Mouse (Mus musculus) heart, postnatal 0 days (tissue): ENCODE results near the gene Rai14.

Experiments
- CTCF ChIP-seq: IDR thresholded peaks from 2 replicates; pipeline ENCODE4 v1.5.1; 2016; ENCODE audit warnings: antibody characterized with exemption, control low read depth, low read depth
- EP300 ChIP-seq: IDR thresholded peaks from 2 replicates; pipeline ENCODE4 v1.6.1; 2016; ENCODE audit warnings: antibody characterized with exemption, low read depth

GRCm38 (mm10) chr15:10718763-10719162 is 4.3 kb upstream of the Rai14 start:
- TF ChIP-seq CTCF (no peak), EP300 (no peak)
